Mouse (Mus musculus) heart, postnatal 0 days (tissue): ENCODE data around the gene Nfatc3. TPM values are rescaled to one million over a fixed set of nuclear protein-coding genes. Genes with fewer than 3 reads are reported as not detected.

Source experiments
- ATAC-seq: fragments of 200-750 bp; cut with Nextera tagmentation; 2 replicates; pipeline ENCODE4 v1.8.0; 2017; ENCODE audit warnings: low read depth, moderate number of reproducible peaks, moderate library complexity; ENCODE audit not compliant: insufficient read depth
- DNase-seq: peaks from one replicate; pipeline ENCODE4 v3.0.0-alpha.2; 2016; ENCODE audit warnings: low spot score
- H3K27ac ChIP-seq: fragments of 300-500 bp; sonication (generic); 2 replicates; pipeline ENCODE4 v1.5.1; 2014; ENCODE audit warnings: low read depth, mild to moderate bottlenecking
- H3K27me3 ChIP-seq: fragments of 300-500 bp; sonication (generic); 2 replicates; pipeline ENCODE4 v1.6.1; 2014; ENCODE audit warnings: low read length, mixed read lengths; ENCODE audit not compliant: control insufficient read depth, insufficient read depth
- H3K36me3 ChIP-seq: fragments of 300-500 bp; sonication (generic); replicated peaks from 2 replicates; pipeline ENCODE4 v1.6.1; 2014; ENCODE audit warnings: low read length, mixed read lengths; ENCODE audit not compliant: control insufficient read depth, insufficient read depth
- H3K4me1 ChIP-seq: fragments of 300-500 bp; sonication (generic); 2 replicates; pipeline ENCODE4 v1.6.1; 2014; ENCODE audit warnings: antibody characterized with exemption; ENCODE audit not compliant: control insufficient read depth, insufficient read depth
- H3K4me2 ChIP-seq: fragments of 300-500 bp; sonication (generic); 2 replicates; pipeline ENCODE4 v1.6.1; 2014; ENCODE audit warnings: low read depth, mild to moderate bottlenecking, low read length, moderate library complexity
- H3K4me3 ChIP-seq: fragments of 300-500 bp; sonication (generic); 2 replicates; pipeline ENCODE4 v1.5.1; 2014; ENCODE audit warnings: low read depth, low read length
- H3K9ac ChIP-seq: fragments of 300-500 bp; sonication (generic); replicated peaks from 2 replicates; pipeline ENCODE4 v1.6.1; 2014; ENCODE audit warnings: low read depth, low read length, mixed read lengths
- H3K9me3 ChIP-seq: fragments of 300-500 bp; sonication (generic); replicated peaks from 2 replicates; pipeline ENCODE4 v1.6.1; 2016; ENCODE audit warnings: low read length; ENCODE audit not compliant: control insufficient read depth
- CTCF ChIP-seq: IDR thresholded peaks from 2 replicates; pipeline ENCODE4 v1.5.1; 2016; ENCODE audit warnings: antibody characterized with exemption, control low read depth, low read depth
- EP300 ChIP-seq: IDR thresholded peaks from 2 replicates; pipeline ENCODE4 v1.6.1; 2016; ENCODE audit warnings: antibody characterized with exemption, low read depth
- WGBS: fragments of 180-500 bp; shearing (Covaris S2); extraction: QIAGEN DNeasy Blood & Tissue Kit; methylation state at CpG from one replicate; pipeline ENCODE4 v1.1.7; 2014; 5-methylcytosine and 5-hydroxymethylcytosine counted together
- polyA plus RNA-seq: library from polyadenylated mRNA; unstranded; fragments of >200 nt; fragmentation: Nextera tagmentation; extraction: Ambion mirVana; gene quantifications from 2 replicates; pipeline ENCODE4 v1.2.1, GENCODE M21; 2015
- total RNA-seq: library from RNA; depleted of rRNA; stranded (reverse); fragments of >200 nt; gene quantifications from 2 replicates; pipeline ENCODE4 v1.2.3, GENCODE M21; 2014; ENCODE audit warnings: low replicate concordance

The Nfatc3 gene
- total and polyA plus RNA-seq, 2 experiments from 2014 or later, result 2.0 to 26.6 TPM

DNA sequence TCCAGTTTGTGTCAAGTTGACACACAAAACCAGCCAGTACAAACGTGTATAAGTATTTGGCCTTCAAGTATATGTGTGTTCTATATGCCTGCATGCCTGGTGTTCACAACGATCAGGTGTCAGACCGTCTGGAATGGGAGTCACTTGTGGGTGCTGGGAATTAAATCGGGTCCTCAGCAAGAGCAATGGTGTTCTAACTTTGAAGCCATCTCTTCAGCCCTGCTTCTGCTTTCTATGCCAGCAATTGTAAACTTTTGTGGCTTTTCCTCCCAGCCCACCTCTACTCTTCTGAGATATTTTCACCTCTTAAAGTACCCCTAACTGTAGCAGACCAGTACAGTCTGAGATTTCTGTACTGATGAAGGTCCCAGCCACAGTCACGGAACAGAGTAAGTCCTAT lies 81.6 kb downstream of the Nfatc3 start:
- H3K4me3 ChIP-seq, result no peak overlapping the region
- no peak overlapping the region for H3K9ac ChIP-seq
- ATAC-seq, result no peak
- WGBS, result 65% methylated on average over 5 of the region's 5 CpGs
- H3K4me1 ChIP-seq, result peaks cover 18% of the 10 kb centered on the region
- no peak overlapping the region for H3K27ac ChIP-seq
- H3K9me3 ChIP-seq, result no peaks in the 10 kb centered on the region
- no peak for TF ChIP-seq EP300
- TF ChIP-seq CTCF, result no peak
- no peaks in the 10 kb centered on the region for H3K36me3 ChIP-seq
- H3K4me2 ChIP-seq, result no peak overlapping the region
- H3K27me3 ChIP-seq, result peaks cover 19% of the 10 kb centered on the region
- DNase-seq, result no peak

DNA sequence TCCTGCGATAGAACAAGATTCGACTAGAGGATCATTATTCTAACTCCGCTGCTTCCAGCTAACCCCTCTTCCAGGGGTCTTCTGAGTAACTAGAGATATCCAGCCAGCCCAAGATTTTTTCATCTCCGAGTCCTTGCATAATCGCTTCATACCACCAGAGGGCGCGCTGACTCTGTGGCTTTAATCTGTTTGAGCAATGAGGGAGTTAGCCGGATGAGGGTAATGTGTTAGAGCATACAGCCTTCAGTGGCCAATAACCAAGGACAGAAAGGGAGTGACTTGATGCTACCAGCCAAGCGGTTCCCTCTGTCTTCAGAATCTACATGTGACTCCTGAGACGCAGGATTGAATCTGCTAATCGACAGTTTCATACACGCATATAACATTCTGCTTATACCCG lies 82.1 kb downstream of the Nfatc3 start:
- peak; percentile 83 for DNase-seq
- Histone ChIP-seq H3K9me3 (no peaks in the 10 kb centered on the region), H3K4me3 (no peak overlapping the region), H3K9ac (no peak overlapping the region), H3K36me3 (no peaks in the 10 kb centered on the region), H3K27ac (no peak overlapping the region), H3K27me3 (peaks cover 13% of the 10 kb centered on the region), H3K4me2 (no peak overlapping the region), H3K4me1 (peaks cover 18% of the 10 kb centered on the region)
- peak; percentile 55; the same call in 1 of the 2 replicates for ATAC-seq
- WGBS, result 13% methylated on average over 13 of the region's 13 CpGs
- TF ChIP-seq EP300 (no peak), CTCF (peak; percentile 98)

DNA sequence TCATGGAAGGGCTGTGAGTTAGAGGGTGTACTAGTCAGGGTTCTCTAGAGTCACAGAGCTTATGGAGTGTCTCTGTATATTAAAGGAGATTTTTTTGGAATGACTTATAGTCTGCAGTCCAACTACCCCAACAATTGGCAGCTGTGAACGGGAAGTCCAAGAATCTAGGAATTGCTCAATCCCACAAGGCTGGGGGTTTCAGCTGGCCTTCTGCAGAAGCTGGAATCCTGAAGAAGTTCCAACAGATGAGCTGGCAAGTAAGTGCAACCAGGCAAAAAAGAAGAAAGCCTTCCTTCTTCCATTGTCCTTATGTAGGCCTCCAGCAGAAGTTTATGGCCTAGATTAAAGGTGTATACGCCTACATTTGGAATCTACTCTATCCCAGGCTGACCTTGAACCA lies 86.7 kb downstream of the Nfatc3 start:
- Histone ChIP-seq H3K4me2 (no peak overlapping the region), H3K4me1 (0 out of 2 replicates have a peak, but pooled peaks cover under 1% of the 10 kb centered on the region), H3K27ac (no peak overlapping the region), H3K9ac (no peak overlapping the region), H3K27me3 (no peaks in the 10 kb centered on the region), H3K36me3 (no peaks in the 10 kb centered on the region), H3K9me3 (no peaks in the 10 kb centered on the region), H3K4me3 (no peak overlapping the region)
- TF ChIP-seq EP300 (no peak), CTCF (no peak)
- ATAC-seq, result no peak
- 78% methylated on average over 2 of the region's 2 CpGs for WGBS
- DNase-seq, result no peak

DNA sequence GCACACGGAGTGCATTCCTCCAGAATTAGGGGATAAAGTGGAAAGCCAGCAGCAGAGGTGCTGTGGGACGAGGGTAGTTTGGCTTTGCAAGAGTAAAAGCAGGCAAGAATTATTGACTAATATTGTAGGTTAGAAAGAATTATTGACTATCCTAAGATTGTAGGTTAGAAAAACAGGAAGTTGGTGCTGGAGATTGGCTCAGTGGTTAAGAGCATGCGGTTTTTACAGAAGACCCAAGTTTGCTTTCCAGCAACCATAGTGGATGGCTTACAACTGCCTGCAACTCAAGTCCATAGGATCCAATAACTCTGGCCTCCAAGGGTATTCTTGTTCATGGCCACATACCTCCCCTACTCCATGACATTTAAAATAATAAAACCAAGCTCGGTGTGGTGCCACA lies 87.4 kb downstream of the Nfatc3 start:
- Histone ChIP-seq H3K4me3 (no peak overlapping the region), H3K27me3 (no peaks in the 10 kb centered on the region), H3K27ac (no peak overlapping the region), H3K36me3 (no peaks in the 10 kb centered on the region), H3K4me1 (peaks cover 7% of the 10 kb centered on the region), H3K9me3 (no peaks in the 10 kb centered on the region), H3K4me2 (no peak overlapping the region), H3K9ac (no peak overlapping the region)
- ATAC-seq (no peak), DNase-seq (no peak)
- TF ChIP-seq EP300, result no peak
- no peak for TF ChIP-seq CTCF
- WGBS, result 88% methylated on average over 4 of the region's 4 CpGs

DNA sequence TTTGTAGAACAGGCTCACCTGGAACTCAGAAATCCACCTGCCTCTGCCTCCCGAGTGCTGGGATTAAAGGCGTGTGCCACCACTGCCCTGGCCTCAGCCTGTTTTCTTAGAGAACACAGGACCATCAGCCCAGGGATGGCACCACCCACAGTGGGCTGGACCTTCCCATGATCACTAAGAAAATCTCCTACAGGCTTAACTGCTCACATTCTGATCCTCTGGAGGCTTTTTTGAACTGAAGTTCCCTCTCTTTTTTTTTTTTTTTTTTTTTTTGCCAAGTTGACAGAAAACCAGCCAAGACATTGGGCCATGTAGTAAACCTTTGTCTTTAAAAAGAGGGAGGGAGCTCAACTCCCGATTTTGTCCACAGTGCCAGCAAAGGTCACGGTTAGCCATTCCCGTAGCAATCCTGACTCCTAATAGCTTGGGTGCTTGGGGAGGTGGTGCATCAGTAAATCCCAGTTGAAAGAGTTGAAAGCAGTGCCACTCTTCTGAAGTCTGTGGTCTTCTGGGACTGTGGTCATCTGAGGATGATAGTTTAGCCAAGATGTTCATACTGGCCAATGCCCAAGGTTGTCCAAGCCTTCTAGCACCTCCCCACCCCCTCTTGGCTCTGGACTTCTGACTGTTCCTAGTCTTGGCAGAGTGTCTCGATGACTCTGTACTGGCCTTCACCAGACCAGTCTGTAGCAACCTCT lies 89.4 kb downstream of the Nfatc3 start:
- Histone ChIP-seq H3K9me3 (no peaks in the 10 kb centered on the region), H3K4me1 (peaks cover 8% of the 10 kb centered on the region), H3K36me3 (no peaks in the 10 kb centered on the region), H3K27ac (no peak overlapping the region), H3K27me3 (no peaks in the 10 kb centered on the region), H3K4me3 (no peak overlapping the region), H3K4me2 (no peak overlapping the region), H3K9ac (no peak overlapping the region)
- ATAC-seq, result no peak
- TF ChIP-seq EP300, result no peak
- TF ChIP-seq CTCF, result no peak
- DNase-seq, result no peak
- WGBS, result 68% methylated on average over 6 of the region's 6 CpGs

DNA sequence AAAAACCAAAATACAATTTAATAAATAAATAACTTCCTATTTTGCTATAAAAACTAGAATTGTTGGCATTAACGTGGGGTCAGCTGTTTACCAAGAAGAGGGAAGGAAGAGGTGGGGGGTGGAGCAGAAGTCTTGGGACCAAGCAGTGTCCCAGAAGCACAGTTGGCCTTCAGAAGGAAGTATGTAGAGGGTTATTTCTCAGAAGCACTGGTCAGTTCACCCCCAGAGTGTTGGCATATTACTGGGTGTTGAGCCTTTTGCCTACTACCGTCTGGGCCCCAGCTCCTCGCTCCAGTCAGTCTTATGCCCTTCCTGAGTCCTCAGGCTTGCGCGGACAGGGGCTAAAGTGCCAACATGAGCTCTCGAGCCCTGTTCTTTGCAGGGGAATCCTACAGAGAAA lies 90.4 kb downstream of the Nfatc3 start:
- Histone ChIP-seq H3K36me3 (no peaks in the 10 kb centered on the region), H3K27me3 (no peaks in the 10 kb centered on the region), H3K4me2 (no peak overlapping the region), H3K9ac (no peak overlapping the region), H3K4me1 (peaks cover 8% of the 10 kb centered on the region), H3K27ac (no peak overlapping the region), H3K4me3 (no peak overlapping the region), H3K9me3 (no peaks in the 10 kb centered on the region)
- no peak for DNase-seq
- no peak for ATAC-seq
- 82% methylated on average over 6 of the region's 6 CpGs for WGBS
- TF ChIP-seq EP300 (no peak), CTCF (no peak)
